Mouse (Mus musculus): ENCODE data around the gene Coq6. TPM values are rescaled to one million over a fixed set of nuclear protein-coding genes. Genes with fewer than 3 reads are reported as not detected.
A peak's percentile ranks its signal among the peaks of the same experiment; 100 is the strongest.

Coq6 gene
- polyA plus RNA-seq, 1 experiment from 2014 or later, result 3.2 TPM

DNA sequence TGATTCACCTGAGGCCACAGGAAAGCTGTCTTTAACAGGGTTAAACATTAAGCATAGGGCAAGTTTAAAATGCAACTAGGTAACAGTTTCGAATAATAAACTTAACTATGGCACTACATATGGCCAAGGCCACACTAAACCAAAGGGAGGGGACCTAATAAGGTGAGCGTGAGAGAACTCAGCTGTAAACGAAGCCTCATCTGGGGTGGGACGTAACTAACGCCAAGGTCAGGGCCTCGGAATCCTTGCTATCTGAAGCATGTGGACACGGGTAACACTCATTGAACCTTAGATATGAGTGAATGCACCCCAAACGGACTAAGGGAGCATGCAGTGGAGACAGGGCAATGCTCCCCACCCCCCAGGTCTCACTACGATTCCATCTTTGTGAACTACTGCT lies 41.5 kb downstream of the Coq6 start:
- Histone ChIP-seq H3K4me3 (ENCODE audit: inconsistent target) (no peak overlapping the region), H3K79me2 (ENCODE audit: inconsistent target) (no peaks in the 10 kb centered on the region), H3K36me3 (ENCODE audit: inconsistent target) (no peaks in the 10 kb centered on the region), H3K27ac (no peak overlapping the region)
- WGBS (ENCODE audit: missing documents), result 90% methylated on average over 9 of the region's 9 CpGs

DNA sequence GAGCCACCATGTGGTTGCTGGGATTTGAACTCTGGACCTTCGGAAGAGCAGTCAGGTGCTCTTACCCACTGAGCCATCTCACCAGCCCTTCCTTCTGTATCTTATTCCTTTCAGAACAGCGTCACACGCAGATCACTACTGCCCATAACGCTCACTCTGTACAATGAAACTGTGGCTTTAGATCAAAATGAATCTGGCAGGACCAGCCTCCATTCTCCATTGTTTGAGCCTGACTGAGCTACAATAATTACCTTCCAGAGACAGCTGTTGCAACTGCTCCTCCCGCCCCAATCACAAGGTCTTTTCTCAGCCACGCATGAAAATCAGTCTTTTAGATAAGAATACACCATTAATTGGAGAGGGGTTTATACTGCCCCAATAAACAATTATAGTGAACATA lies 43.1 kb downstream of the Coq6 start:
- 94% methylated on average over 5 of the region's 6 CpGs for WGBS (ENCODE audit: missing documents)
- Histone ChIP-seq H3K27ac (no peak overlapping the region), H3K36me3 (ENCODE audit: inconsistent target) (no peaks in the 10 kb centered on the region), H3K4me3 (ENCODE audit: inconsistent target) (no peak overlapping the region), H3K79me2 (ENCODE audit: inconsistent target) (no peaks in the 10 kb centered on the region)

DNA sequence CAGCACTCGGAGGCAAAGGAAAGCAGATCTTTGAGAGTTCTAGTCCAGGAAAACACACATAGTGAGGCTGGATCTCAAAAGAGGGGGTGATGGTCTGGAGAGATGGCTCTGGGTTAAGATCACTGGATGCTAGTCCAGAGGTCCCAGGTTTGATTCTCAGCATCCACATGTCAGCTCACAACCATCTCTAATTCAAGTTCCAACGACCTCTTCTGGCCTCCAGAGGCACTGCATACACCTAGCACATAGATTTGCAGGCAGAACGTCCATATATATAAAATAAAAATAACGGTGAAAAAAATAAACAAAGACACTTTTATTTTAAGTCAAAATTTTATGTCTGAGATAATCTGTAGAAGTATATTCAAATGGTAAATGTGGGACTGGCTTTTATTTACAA lies 45.8 kb downstream of the Coq6 start:
- Histone ChIP-seq H3K79me2 (ENCODE audit: inconsistent target) (no peaks in the 10 kb centered on the region), H3K27ac (no peak overlapping the region), H3K36me3 (ENCODE audit: inconsistent target) (no peaks in the 10 kb centered on the region), H3K4me3 (ENCODE audit: inconsistent target) (no peak overlapping the region)
- WGBS (ENCODE audit: missing documents), result 77% methylated on average over 4 of the region's 4 CpGs

DNA sequence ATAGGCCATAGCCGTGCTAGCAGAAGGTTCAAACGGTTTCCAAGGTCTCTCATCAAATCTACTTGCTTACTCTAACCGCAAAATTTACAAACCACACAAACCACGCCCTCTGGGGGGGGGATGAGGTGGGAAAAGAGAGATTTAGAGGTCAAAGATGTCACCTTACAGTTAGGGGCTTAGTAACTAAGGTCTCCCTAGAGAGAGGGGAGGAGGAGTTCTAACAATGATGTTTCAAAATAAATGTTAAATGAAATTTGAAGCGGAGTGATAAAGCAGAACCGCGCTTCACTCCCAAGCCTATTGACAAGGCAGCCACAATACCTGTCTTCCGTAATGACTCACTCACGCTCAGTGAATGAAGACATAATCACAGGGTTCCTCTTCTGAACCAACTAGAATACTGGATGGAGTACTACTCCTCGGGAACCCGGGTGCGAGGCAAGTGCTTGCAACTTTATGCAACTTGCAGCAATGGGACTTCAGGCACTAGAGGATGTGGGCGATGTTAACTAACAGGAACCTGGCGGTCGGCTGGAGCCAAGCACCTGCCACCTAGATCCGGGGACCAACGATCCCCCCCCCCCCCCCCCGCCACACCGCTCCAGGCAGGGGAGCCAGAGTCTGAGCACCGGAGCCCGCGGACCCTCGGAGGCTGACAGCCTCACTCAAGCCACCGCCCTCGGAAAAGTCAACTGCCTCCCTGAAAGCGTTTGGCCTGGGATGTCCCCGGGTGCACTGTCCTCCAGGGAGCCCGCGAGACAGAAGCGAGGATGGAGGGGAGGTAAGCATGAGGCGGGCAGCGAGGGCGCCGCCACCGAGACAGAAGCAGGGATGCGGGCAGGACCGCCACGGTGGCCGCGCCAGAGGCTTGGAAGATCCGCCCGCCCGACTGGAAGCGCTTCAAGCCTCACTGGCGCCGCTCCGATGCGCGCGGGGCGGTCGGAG lies 46.7 kb downstream of the Coq6 start:
- Histone ChIP-seq H3K79me2 (ENCODE audit: inconsistent target) (no peaks in the 10 kb centered on the region), H3K27ac (no peak overlapping the region), H3K4me3 (ENCODE audit: inconsistent target) (peak overlapping the region; percentile 39), H3K36me3 (ENCODE audit: inconsistent target) (no peaks in the 10 kb centered on the region)
- 2% methylated on average over 49 of the region's 52 CpGs for WGBS (ENCODE audit: missing documents)

DNA sequence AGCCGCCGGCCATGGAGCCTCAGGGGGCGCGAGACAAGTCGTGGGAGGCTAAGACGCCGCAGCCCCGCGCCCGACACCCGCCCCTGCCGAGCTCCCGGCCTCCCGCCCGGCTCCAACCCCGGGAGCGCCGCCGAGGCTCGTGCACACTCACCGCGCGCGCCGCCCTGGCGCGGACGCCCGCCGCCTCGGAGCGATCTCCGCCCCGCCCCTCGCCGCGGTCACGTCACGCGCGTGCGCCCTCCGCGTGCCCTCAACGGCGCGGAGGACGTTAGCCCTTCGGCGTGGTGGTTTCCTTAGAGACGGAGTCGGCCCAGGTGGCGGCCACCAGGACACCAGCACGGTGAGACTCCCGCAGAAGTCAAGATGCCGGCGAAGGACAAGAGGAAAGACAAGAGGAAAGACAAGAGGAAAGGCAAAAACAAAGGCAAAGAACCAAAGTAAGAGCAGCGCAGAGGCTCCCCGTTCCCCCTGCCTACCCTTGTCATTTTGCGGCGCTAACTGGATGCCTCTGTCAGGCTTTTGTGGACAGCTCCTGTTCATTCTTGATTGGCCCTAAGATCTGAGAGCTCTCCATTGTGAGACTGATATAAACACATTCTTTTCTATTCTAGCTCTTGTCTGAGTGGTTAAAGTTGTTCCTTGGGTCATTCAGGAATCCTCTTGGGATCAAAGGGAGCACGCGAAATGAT lies 47.5 kb downstream of the Coq6 start, which contains the start of the genes Entpd5 and Bbof1:
Entpd5 (minus strand) TSS at position 211 of the 689 bp plus-strand sequence.
Bbof1 (plus strand) TSS at position 253 of the 689 bp plus-strand sequence.
- H3K79me2 ChIP-seq (ENCODE audit: inconsistent target), result no peaks in the 10 kb centered on the region
- H3K4me3 ChIP-seq (ENCODE audit: inconsistent target), result peak within 1 kb of the TSS; percentile 39
- WGBS (ENCODE audit: missing documents), result 7% methylated on average over 21 of the region's 63 CpGs
- no peak within 1 kb of the TSS for H3K27ac ChIP-seq
- no peaks in the 10 kb centered on the region for H3K36me3 ChIP-seq (ENCODE audit: inconsistent target)

DNA sequence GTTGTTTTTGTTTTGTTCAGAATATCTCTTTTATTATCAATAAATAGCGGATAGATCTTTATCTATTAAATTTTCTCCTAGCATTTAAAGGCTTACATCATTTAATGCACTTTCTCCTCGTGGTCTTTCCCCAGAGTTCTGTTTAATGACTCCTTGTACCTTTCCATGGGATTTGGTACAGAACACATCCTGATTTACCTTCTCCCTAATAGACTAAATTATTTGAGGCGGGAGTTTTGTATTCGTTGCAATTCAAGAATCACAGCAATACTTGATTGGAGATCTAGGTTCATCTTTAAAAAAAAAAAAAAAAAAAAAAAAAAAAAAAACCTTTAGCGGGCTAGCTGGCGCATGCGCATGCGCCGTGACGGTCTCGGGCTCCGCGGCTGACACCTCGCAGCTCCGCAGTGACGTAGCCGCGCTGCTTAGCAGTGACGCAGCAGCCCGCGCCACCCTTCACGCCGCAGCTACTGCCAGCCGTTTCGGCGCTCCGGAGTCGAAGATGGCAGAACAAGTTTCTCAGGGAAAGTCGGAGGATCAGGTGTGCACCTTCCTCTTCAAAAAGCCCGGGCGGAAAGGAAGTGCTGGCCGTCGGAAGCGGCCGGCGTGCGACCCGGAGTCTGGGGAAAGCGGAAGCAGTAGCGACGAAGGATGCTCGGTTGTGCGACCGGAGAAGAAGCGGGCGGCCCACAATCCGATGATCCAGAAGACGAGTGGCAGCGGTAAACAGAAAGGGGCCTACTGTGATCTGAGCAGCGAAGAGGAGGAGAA lies 55.6 kb downstream of the Coq6 start, which contains the start of gene Rnf113a2:
Rnf113a2 (plus strand) TSS at position 363 of the 771 bp plus-strand sequence.
- WGBS (ENCODE audit: missing documents), result 4% methylated on average over 50 of the region's 50 CpGs
- H3K27ac ChIP-seq, result peak within 1 kb of the TSS; percentile 50

DNA sequence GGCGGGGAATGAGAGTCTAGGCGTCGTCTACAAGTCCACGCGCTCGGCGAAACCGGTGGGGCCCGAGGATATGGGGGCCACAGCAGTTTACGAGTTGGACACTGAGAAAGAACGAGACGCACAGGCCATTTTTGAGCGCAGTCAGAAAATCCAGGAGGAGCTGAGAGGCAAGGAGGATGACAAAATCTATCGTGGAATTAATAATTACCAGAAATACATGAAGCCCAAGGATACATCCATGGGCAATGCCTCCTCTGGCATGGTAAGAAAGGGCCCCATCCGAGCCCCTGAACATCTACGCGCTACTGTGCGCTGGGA lies 56.1 kb downstream of the Coq6 start:
- WGBS (ENCODE audit: missing documents), result 50% methylated on average over 18 of the region's 18 CpGs

More for the DNA sequence above, 55.6 kb downstream of the Coq6 start, which contains the start of gene Rnf113a2:
- Histone ChIP-seq H3K4me3 (ENCODE audit: inconsistent target) (peak within 1 kb of the TSS; percentile 57), H3K79me2 (ENCODE audit: inconsistent target) (peaks cover 4% of the 10 kb centered on the region; the same call in 1 of the 2 replicates), H3K36me3 (ENCODE audit: inconsistent target) (no peaks in the 10 kb centered on the region)

More for the DNA sequence above, 56.1 kb downstream of the Coq6 start:
- peak overlapping the region; percentile 57 for H3K4me3 ChIP-seq (ENCODE audit: inconsistent target)
- no peaks in the 10 kb centered on the region for H3K36me3 ChIP-seq (ENCODE audit: inconsistent target)
- H3K27ac ChIP-seq, result peak overlapping the region; percentile 50
- peaks cover 4% of the 10 kb centered on the region; the same call in 1 of the 2 replicates for H3K79me2 ChIP-seq (ENCODE audit: inconsistent target)

Other genes starting within 250 kb of the Coq6 start
- gene Dnal1, start 247.3 kb upstream of the Coq6 start, polyA plus RNA-seq (2018), result 1.2 to 2.2 TPM (median 1.7 TPM) in 3 replicates
- 0.13 to 0.29 TPM (median 0.20 TPM) in 3 replicates for gene Pnma1, start 213.2 kb upstream of the Coq6 start, polyA plus RNA-seq (2018)
- gene Elmsan1, start 142.8 kb upstream of the Coq6 start, polyA plus RNA-seq (2018), result 11.0 to 13.7 TPM (median 13.5 TPM) in 3 replicates
- 38.2 to 43.3 TPM (median 40.5 TPM) in 3 replicates for gene Ptgr2, start 76.4 kb upstream of the Coq6 start, polyA plus RNA-seq (2018)
- 13.2 to 17.7 TPM (median 17.0 TPM) in 3 replicates for gene Zfp410, start 44.8 kb upstream of the Coq6 start, polyA plus RNA-seq (2018)
- 0.44 to 0.59 TPM (median 0.54 TPM) in 3 replicates for gene Fam161b, start 176 bp downstream of the Coq6 start, polyA plus RNA-seq (2018)
- gene Entpd5, start 47.4 kb downstream of the Coq6 start, polyA plus RNA-seq (2018), result 5.9 to 7.3 TPM (median 5.9 TPM) in 3 replicates
- gene Bbof1, start 47.4 kb downstream of the Coq6 start, polyA plus RNA-seq (2018), result 0.14 to 1.1 TPM (median 0.17 TPM) in 3 replicates
- 12.8 to 14.4 TPM (median 13.1 TPM) in 3 replicates for gene Rnf113a2, start 55.5 kb downstream of the Coq6 start, polyA plus RNA-seq (2018)
- 10.7 to 14.2 TPM (median 13.8 TPM) in 3 replicates for gene Aldh6a1, start 89.3 kb downstream of the Coq6 start, polyA plus RNA-seq (2018)
- 5.6 to 8.0 TPM (median 5.9 TPM) in 3 replicates for gene Lin52, start 89.8 kb downstream of the Coq6 start, polyA plus RNA-seq (2018)
- gene Vsx2, start 208.1 kb downstream of the Coq6 start, polyA plus RNA-seq (2018), result not detected in 3 replicates

Data from macrophage (primary cell).